Mouse (Mus musculus) telencephalon, adult 2 months (tissue): ENCODE results near the gene Rufy1.
"Not testable (repeated sequence)": the region's sequence is repeated elsewhere in the genome, so short reads cannot be mapped to it uniquely, and the experiment has no call there.

ENCODE experiments used
- DNase-seq: peaks from one replicate; pipeline ENCODE4 v3.0.0-alpha.2; 2011; ENCODE audit warnings: low read depth, low spot score

Rufy1 gene

DNA sequence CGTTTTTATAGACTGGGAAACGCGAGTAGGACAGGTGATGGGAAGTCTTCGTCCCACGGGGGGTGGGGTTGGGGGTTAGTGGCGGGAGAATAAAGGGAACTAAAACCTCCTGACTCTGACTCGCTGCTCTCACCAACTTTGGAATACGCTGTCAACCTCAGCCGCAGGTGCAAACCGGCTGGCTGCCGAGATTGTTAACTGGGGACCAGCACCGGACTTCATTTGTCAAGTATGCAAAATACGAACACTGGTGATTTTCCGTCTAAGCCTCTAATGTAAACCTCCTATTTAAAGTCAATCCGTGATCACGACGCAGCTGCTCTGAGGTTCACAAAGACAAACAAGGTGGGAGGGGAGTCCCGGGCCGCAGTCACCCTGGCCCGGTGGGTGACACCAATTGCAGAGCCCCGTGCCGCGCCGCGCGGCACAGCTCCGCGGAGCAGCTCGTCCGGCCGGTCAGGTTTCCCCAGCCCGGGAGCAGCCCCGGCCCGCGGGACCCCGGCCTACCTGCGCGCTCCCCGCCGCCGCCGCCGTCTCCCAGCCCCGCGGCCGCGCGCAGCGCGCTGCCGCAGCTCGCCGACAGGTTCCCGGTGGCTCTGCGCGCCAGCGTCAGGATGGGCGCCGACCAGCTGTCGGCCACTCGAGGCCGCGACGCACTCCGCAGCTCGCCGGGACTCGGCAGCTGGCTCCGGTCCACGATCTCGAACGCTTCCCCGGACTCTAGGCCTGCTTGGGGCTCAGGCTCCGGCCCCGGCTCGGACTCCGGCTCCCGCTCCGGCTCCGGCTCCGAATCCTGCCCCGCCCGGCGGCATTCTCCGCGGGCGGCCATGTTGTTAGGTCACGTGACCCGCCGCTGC is at the start of gene Rufy1:
Gene Rufy1 (minus strand): TSS at position 849 of the 857 bp plus-strand sequence.
- peak; percentile 41 for DNase-seq

DNA sequence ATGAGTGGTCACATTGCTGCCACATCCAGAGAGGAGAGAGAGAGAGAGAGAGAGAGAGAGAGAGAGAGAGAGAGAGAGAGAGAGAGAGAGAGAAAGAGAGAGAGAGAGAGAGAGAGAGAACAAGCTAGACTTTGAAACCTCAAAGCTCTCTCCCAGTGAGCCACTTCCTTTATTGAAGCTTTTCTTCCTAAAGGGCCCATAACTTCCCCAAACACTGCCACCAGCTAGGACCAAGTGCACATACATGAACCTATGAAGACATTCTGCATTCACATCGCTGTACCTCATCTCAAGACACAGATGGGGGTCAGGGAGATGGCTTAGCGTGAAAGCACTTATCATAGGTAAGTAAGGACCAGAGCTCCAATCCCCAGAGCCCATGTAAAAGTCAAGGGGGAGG is 47.1 kb upstream of the Rufy1 start:
- no peak for DNase-seq

DNA sequence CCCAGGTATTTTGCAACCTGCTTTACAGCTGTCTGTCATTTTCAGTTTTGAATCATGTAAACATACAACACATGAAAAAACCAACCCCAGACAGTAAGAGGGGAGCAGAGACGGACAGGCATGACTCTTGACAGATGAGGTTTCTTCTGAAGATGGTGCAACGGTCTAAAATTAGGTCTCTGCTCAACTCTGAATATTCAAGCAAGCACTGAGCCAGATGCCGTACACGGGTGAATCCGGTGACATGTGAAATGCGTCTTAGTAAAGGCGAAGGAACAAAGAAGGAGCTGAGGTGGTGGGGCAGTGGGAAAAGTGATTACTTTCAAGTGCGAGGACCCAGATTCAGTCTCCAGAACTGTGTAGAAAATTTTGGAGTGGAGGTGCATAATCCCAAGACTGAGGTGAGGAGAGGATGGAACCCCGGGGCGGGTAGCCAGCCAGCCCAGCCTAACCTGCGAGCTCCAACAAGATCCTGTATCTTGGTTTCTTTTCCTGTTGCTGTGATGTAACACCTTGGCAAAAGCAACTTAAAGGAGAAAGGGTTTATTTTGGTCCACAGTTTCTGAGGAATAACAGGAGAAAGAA is 46.7 kb upstream of the Rufy1 start:
- no peak for DNase-seq

- DNase-seq = no peak
Observed at GRCm38 (mm10) chr11:50476971-50477370, 46.0 kb upstream of the Rufy1 start.

GRCm38 (mm10) chr11:50473933-50474332 is 43.0 kb upstream of the Rufy1 start:
- no peak for DNase-seq

DNA sequence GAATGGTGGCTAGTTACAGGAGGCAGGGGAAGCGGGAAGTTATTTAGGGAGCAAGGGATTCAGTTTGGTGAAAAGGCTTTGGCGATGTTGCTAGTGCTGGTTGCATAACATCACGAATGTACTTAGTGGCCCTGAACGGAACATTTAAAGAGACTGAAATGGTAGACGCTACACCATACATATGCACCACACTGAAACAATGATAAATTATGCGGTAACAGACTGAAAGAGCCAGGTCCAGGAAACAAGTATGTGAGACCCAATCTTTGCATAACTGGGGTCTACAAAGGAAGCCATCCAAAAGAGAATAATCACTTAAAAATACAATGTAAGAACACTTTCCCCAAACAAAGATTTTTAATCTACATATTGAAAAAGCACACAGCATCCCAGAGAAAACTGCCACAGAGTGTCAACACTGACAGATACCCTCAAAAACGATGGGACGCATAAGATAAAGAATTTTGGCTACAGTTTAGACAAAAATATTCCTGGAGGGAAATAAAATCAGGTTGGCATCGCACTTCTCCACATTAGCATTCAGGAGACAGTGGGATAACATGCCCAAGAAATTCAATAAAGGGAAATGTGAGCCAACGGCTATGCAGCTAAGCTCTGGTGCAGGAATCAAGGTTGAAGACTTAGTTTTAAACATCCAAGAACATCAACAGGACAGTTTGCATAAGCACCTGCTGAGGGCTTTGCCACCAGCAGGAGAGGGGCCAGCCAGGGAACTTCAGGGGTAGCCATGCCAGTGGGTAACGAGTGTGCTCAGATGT is 41.4 kb upstream of the Rufy1 start:
- DNase-seq = no peak

DNA sequence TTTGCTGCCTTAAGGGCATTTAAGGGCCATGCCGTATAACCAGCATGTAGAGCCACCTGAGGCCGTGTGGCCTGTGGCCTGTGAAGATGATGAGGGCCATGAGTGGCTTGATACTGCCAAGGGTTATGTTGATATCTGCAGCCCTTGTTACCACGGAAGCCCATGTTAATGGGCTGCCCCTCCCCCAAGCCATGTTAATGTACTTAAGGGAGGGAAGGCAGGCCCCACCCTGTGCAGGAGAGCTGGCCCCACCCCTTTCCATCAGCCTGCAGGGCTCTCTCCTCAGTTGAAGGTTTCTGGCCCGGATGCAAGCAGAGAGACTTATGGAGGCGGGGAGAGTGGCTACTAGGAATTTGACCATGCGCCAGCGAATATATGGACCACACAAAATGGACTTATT is 30.6 kb upstream of the Rufy1 start:
- no peak for DNase-seq

- no peak for DNase-seq
Observed at GRCm38 (mm10) chr11:50459250-50459649, 28.3 kb upstream of the Rufy1 start.

GRCm38 (mm10) chr11:50457111-50457911 is 26.4 kb upstream of the Rufy1 start:
- DNase-seq = peak; percentile 19

DNA sequence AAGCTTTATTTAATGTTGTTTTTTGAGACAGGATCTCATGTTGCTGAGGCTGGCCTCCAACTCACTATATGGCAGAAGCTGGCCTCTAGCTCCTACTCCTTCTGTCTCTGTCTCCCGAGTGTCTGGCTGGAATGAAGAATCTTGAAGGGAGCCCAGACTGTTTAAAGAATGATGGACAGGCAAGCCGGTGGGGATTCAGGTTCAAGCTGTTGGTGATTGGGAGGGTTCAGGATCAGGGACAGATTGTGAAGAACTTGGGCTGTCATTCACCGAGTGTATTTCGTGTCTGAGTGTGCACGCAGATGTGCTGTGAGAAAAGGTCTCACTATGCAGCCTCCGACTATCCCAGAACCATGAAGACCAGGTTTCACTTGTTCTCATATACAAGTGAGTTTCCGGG is 25.5 kb upstream of the Rufy1 start:
- no peak for DNase-seq

DNA sequence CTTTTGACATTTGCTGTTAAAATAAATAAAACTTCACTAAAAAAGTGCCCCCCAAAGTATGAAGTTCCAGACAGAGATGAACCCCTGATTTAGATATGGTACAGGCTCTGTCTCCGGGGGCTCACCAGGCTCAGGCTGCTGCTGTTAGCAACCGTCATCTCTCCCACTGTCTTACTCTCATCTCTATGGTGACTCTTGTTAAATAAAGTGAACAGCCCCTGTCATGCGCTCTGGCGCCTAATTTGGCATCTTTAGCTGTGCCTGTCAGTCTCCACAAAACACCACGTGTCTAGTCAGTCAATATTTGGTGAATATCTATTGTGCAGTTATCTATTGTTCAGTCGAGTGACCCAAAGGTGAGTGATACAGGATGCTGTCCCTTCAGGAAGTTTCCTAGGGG is 24.0 kb upstream of the Rufy1 start:
- DNase-seq = no peak

DNA sequence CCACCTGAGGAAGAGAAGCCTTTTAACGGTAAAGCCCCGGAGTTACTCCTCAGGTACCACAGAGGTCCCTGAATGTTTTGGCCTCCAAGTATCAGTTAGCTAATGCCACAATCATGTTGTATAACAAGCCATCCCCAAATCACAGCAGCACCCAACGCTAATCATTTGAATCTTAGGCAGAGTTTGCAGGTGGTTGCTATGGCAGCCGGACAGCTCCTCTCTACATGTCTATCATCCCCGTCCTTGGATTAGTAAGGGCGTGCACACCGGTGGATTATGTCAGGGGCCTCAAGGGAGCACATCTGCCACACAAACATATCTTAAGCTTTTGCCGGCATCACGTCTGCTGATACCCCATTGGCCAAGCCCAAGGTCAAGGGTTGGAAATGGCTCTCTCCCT is 19.3 kb upstream of the Rufy1 start:
- DNase-seq = no peak

DNA sequence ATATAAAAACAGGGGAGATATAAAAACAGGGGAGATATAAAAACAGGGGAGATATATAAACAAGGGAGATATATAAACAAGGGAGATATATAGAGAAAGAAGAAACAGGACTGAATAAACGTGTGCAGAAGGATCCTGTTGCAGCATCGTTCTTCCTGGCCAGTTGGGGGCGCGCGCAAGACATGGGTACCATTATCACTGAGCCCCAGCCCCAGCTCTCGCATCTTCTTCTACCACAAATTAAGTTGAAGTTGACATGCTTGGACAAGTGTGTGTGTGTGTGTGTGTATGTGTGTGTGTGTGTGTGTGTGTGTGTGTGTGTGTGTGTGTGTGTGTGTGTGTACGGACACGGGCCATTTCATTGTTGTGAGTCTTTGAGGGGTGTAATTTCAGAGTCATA is 17.2 kb upstream of the Rufy1 start:
- DNase-seq = not testable (repeated sequence)

GRCm38 (mm10) chr11:50443259-50444065 is 12.5 kb upstream of the Rufy1 start:
- DNase-seq = no peak

- no peak for DNase-seq
Observed at GRCm38 (mm10) chr11:50441637-50442036, 10.7 kb upstream of the Rufy1 start.

DNA sequence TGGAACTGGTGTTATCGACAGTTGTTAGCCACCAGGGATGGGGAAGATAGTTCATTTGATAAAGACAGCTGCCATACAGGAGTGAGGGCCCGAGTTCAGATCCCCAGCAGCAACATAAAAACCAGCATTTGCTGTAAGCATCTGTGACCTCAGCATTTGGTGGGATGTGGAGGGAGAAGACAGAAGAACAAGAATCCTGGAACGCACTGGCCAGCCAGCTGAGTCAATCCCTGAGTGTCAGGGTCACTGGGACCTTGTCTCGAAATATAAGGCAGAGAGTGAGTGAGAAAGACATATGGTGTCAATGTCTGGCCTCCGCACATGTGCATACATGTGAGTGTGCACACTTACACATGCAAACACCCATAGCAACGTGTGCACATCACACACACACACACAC is 9.8 kb upstream of the Rufy1 start:
- no peak for DNase-seq

DNA sequence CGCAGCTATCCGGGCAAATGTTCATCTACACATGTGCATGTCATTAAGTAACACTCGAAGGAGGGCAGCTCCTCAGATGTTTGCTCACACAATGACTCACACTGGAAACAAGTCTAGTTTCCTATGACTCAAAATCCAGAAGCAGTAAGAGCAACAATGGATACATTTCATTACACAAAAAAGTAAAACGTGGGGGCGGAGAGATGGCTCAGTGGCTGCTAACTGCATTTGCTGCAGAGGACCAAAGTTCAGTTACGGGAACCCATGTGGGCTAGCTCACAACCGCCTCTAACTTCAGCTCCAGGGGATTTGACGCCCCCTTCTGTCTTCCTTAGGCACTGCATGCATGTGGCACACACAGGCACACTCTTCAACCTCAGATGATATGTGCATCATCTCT is 8.9 kb upstream of the Rufy1 start:
- DNase-seq = no peak

- no peak for DNase-seq
Observed at GRCm38 (mm10) chr11:50432896-50433295, 2.0 kb upstream of the Rufy1 start.

DNA sequence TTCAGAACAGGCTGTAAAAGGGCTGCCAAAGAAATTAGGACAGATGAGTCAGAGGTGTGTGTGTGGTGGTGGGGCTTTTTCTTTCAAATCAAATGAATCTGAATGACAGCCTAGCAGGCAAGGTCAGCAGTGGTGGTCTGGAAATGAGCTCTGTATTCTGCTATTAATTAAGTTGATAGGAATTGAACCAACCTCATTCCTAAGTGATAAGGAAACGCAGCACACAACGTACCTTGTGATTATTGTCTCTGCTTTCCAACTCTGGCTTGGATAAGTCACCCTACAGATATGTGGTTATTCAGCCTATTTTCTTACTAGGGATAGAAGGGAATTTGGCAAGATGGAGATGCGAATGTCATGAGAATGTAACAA is 1.1 kb upstream of the Rufy1 start:
- DNase-seq = no peak

- DNase-seq = no peak
Observed at GRCm38 (mm10) chr11:50431134-50432068, 476 bp upstream of the Rufy1 start.
